Mouse (Mus musculus): Measurements from ENCODE around the gene Os9. TPM values are rescaled to one million over a fixed set of nuclear protein-coding genes. Genes with fewer than 3 reads are reported as not detected.
A peak's percentile ranks its signal among the peaks of the same experiment; 100 is the strongest.

Os9 gene
- polyA plus RNA-seq, 1 experiment from 2014 or later: 112 TPM

- ATAC-seq (ENCODE audit: low FRiP score, low read depth): no peak
- H3K4me3 ChIP-seq: no peak overlapping the region
- peaks cover 18% of the 10 kb centered on the region for H3K4me1 ChIP-seq
- H3K4me2 ChIP-seq (replicated peaks): no peak overlapping the region
- H3K36me3 ChIP-seq: no peaks in the 10 kb centered on the region
- WGBS: 77% methylated on average over 9 of the region's 9 CpGs
- H3K9me3 ChIP-seq: no peaks in the 10 kb centered on the region
- no peak overlapping the region for H3K9ac ChIP-seq (replicated peaks)
- no peaks in the 10 kb centered on the region for H3K27me3 ChIP-seq
- H3K27ac ChIP-seq (replicated peaks): no peak overlapping the region
These were observed 4.5 kb upstream of the Os9 start for GRCm38 (mm10) chr10:127125210-127126001.

- H3K9ac ChIP-seq (replicated peaks): peak overlapping the region; percentile 46
- peak overlapping the region; percentile 58 for H3K4me2 ChIP-seq (replicated peaks)
- H3K4me1 ChIP-seq: peaks cover 27% of the 10 kb centered on the region
- H3K36me3 ChIP-seq: peaks cover 12% of the 10 kb centered on the region
- peak overlapping the region; percentile 77 for H3K27ac ChIP-seq (replicated peaks)
- no peaks in the 10 kb centered on the region for H3K9me3 ChIP-seq
- H3K4me3 ChIP-seq: peak overlapping the region; percentile 27
- no peaks in the 10 kb centered on the region for H3K27me3 ChIP-seq
- ATAC-seq (ENCODE audit: low FRiP score, low read depth): no peak
- WGBS: 10% methylated on average over 4 of the region's 4 CpGs
These were observed 2.5 kb upstream of the Os9 start for GRCm38 (mm10) chr10:127123436-127123805.

- no peaks in the 10 kb centered on the region for H3K9me3 ChIP-seq
- peak overlapping the region; percentile 77 for H3K27ac ChIP-seq (replicated peaks)
- 14% methylated on average over 13 of the region's 13 CpGs for WGBS
- H3K36me3 ChIP-seq: peaks cover 17% of the 10 kb centered on the region
- peak overlapping the region; percentile 58 for H3K4me2 ChIP-seq (replicated peaks)
- H3K4me1 ChIP-seq: peaks cover 27% of the 10 kb centered on the region
- 0 out of 2 replicates have a peak, but pooled peaks have one; percentile 17 for ATAC-seq (ENCODE audit: low FRiP score, low read depth)
- no peaks in the 10 kb centered on the region for H3K27me3 ChIP-seq
- H3K4me3 ChIP-seq: peak overlapping the region; percentile 27
- peak overlapping the region; percentile 46 for H3K9ac ChIP-seq (replicated peaks)
These were observed 2.0 kb upstream of the Os9 start for GRCm38 (mm10) chr10:127122784-127123435.

GRCm38 (mm10) chr10:127122018-127122417 lies 1.1 kb upstream of the Os9 start:
- Histone ChIP-seq H3K27me3 (no peaks in the 10 kb centered on the region), H3K4me2 (replicated peaks) (peak overlapping the region; percentile 58), H3K9ac (replicated peaks) (peak overlapping the region; percentile 41; the same call in 1 of the 2 replicates), H3K4me3 (peak overlapping the region; percentile 27), H3K36me3 (peaks cover 26% of the 10 kb centered on the region), H3K9me3 (no peaks in the 10 kb centered on the region), H3K4me1 (peaks cover 27% of the 10 kb centered on the region), H3K27ac (replicated peaks) (peak overlapping the region; percentile 35; the same call in 1 of the 2 replicates)
- 85% methylated on average over 3 of the region's 3 CpGs for WGBS
- ATAC-seq (ENCODE audit: low FRiP score, low read depth): no peak

- 3% methylated on average over 34 of the region's 34 CpGs for WGBS
- H3K4me2 ChIP-seq (replicated peaks): peak overlapping the region; percentile 96
- no peaks in the 10 kb centered on the region for H3K9me3 ChIP-seq
- H3K9ac ChIP-seq (replicated peaks): peak overlapping the region; percentile 81
- H3K4me1 ChIP-seq: peaks cover 27% of the 10 kb centered on the region
- H3K27ac ChIP-seq (replicated peaks): no peak overlapping the region; the same call in 1 of the 2 replicates
- H3K36me3 ChIP-seq: peaks cover 40% of the 10 kb centered on the region
- no peaks in the 10 kb centered on the region for H3K27me3 ChIP-seq
- H3K4me3 ChIP-seq: peak overlapping the region; percentile 85
- ATAC-seq (ENCODE audit: low FRiP score, low read depth): no peak; the same call in 1 of the 2 replicates
These were observed 448 bp downstream of the Os9 start for GRCm38 (mm10) chr10:127120301-127121065.

- H3K4me2 ChIP-seq (replicated peaks): no peak overlapping the region
- no peak overlapping the region for H3K4me3 ChIP-seq
- H3K36me3 ChIP-seq: peaks cover 45% of the 10 kb centered on the region
- ATAC-seq (ENCODE audit: low FRiP score, low read depth): no peak
- no peaks in the 10 kb centered on the region for H3K9me3 ChIP-seq
- 91% methylated on average over 10 of the region's 10 CpGs for WGBS
- H3K27me3 ChIP-seq: no peaks in the 10 kb centered on the region
- H3K4me1 ChIP-seq: peaks cover 27% of the 10 kb centered on the region
- no peak overlapping the region for H3K27ac ChIP-seq (replicated peaks)
- H3K9ac ChIP-seq (replicated peaks): no peak overlapping the region
These were observed 1.7 kb downstream of the Os9 start for GRCm38 (mm10) chr10:127119229-127119628.

- Histone ChIP-seq H3K9me3 (no peaks in the 10 kb centered on the region), H3K36me3 (peaks cover 45% of the 10 kb centered on the region), H3K27ac (replicated peaks) (no peak overlapping the region), H3K4me3 (no peak overlapping the region), H3K9ac (replicated peaks) (no peak overlapping the region), H3K4me2 (replicated peaks) (no peak overlapping the region), H3K27me3 (no peaks in the 10 kb centered on the region), H3K4me1 (peaks cover 25% of the 10 kb centered on the region)
- WGBS: 93% methylated on average over 11 of the region's 11 CpGs
- no peak for ATAC-seq (ENCODE audit: low FRiP score, low read depth)
These were observed 2.5 kb downstream of the Os9 start for GRCm38 (mm10) chr10:127118470-127118869.

GRCm38 (mm10) chr10:127115068-127115467 lies 5.9 kb downstream of the Os9 start:
- Histone ChIP-seq H3K4me1 (peaks cover 6% of the 10 kb centered on the region), H3K9ac (replicated peaks) (no peak overlapping the region), H3K4me3 (no peak overlapping the region), H3K36me3 (peaks cover 60% of the 10 kb centered on the region), H3K4me2 (replicated peaks) (no peak overlapping the region), H3K9me3 (no peaks in the 10 kb centered on the region), H3K27ac (replicated peaks) (no peak overlapping the region), H3K27me3 (no peaks in the 10 kb centered on the region)
- no peak for ATAC-seq (ENCODE audit: low FRiP score, low read depth)
- WGBS: 79% methylated on average over 2 of the region's 2 CpGs

- Histone ChIP-seq H3K4me3 (no peak overlapping the region), H3K27ac (replicated peaks) (no peak overlapping the region), H3K4me2 (replicated peaks) (no peak overlapping the region), H3K4me1 (no peaks in the 10 kb centered on the region), H3K9ac (replicated peaks) (no peak overlapping the region), H3K9me3 (no peaks in the 10 kb centered on the region), H3K27me3 (no peaks in the 10 kb centered on the region), H3K36me3 (peaks cover 57% of the 10 kb centered on the region)
- no peak for ATAC-seq (ENCODE audit: low FRiP score, low read depth)
- WGBS: 90% methylated on average over 11 of the region's 11 CpGs
These were observed 6.5 kb downstream of the Os9 start for GRCm38 (mm10) chr10:127114408-127114807.

- no peaks in the 10 kb centered on the region for H3K4me1 ChIP-seq
- no peak for ATAC-seq (ENCODE audit: low FRiP score, low read depth)
- no peak overlapping the region for H3K27ac ChIP-seq (replicated peaks)
- no peak overlapping the region for H3K4me3 ChIP-seq
- H3K36me3 ChIP-seq: peaks cover 37% of the 10 kb centered on the region
- no peak overlapping the region for H3K9ac ChIP-seq (replicated peaks)
- 93% methylated on average over 15 of the region's 15 CpGs for WGBS
- no peaks in the 10 kb centered on the region for H3K27me3 ChIP-seq
- no peaks in the 10 kb centered on the region for H3K9me3 ChIP-seq
- no peak overlapping the region for H3K4me2 ChIP-seq (replicated peaks)
These were observed 9.7 kb downstream of the Os9 start for GRCm38 (mm10) chr10:127111001-127111887.

- Histone ChIP-seq H3K9ac (replicated peaks) (no peak overlapping the region), H3K4me1 (no peaks in the 10 kb centered on the region), H3K27me3 (no peaks in the 10 kb centered on the region), H3K27ac (replicated peaks) (no peak overlapping the region), H3K4me2 (replicated peaks) (no peak overlapping the region), H3K9me3 (no peaks in the 10 kb centered on the region), H3K36me3 (peaks cover 44% of the 10 kb centered on the region), H3K4me3 (no peak overlapping the region)
- WGBS: 83% methylated on average over 3 of the region's 3 CpGs
- ATAC-seq (ENCODE audit: low FRiP score, low read depth): no peak
These were observed 12.7 kb downstream of the Os9 start for GRCm38 (mm10) chr10:127108262-127108583.
